In the genomic region with DNA sequence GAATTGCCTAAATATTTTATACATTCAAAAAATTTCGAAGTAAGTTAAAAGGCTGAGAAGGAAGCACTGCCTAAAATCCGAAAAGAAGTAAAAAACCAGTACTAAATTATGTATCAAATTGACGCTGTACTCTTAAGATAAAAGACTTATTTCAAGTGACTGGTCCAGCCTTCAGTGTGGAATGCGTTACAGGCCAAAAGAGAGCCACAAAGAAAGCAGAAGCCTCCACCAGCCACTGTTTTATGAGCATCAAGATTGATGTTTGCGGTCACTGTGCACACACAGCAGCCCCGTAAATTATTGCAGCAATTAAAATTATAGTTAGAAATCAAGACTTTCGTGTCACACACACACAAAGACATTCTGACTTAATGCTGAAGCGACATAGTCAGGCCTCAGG, we compare ENCODE assay signal across 27 mouse cellular contexts. TPM values are rescaled to one million over a fixed set of nuclear protein-coding genes. Genes with fewer than 3 reads are reported as not detected.
DNase-seq lines count a peak whose midpoint lies in the region; ATAC-seq and TF ChIP-seq lines count a peak whose summit lies in the region.
"Had no signal": no experiment of that assay in that cellular context is flagged by ENCODE, and none has a peak within 500 bp of the region (broad histone marks: within the 10 kb centered on the region; RNA-seq: fewer than 3 reads in every experiment).

No protein-coding gene starts in this region.

- H3K27me3 ChIP-seq in kidney, embryonic 15.5 days = no peaks in the 10 kb centered on the region
- H3K27me3 ChIP-seq in kidney, embryonic 14.5 days (ENCODE audit: control insufficient read depth, insufficient read depth, low read length) = no peaks in the 10 kb centered on the region
- no peaks in the 10 kb centered on the region for H3K27me3 ChIP-seq in lung, embryonic 15.5 days
- H3K27me3 ChIP-seq: forebrain, embryonic 13.5 days; hindbrain, embryonic 12.5 days; hindbrain, embryonic 15.5 days had no signal

- no peaks in the 10 kb centered on the region for H3K36me3 ChIP-seq in kidney, embryonic 15.5 days
- no peaks in the 10 kb centered on the region for H3K36me3 ChIP-seq in kidney, embryonic 14.5 days (ENCODE audit: control insufficient read depth, insufficient read depth, low read length)
- H3K36me3 ChIP-seq in lung, embryonic 15.5 days = no peaks in the 10 kb centered on the region
- H3K36me3 ChIP-seq: forebrain, embryonic 10.5 days; hindbrain, embryonic 12.5 days; hindbrain, embryonic 15.5 days had no signal

- no peak for TF ChIP-seq POLR2A in lung, adult 2 months (IDR thresholded peaks at IDR 0.05; ENCODE audit: borderline replicate concordance, extremely low read depth, low read depth, low read length)

- H3K4me3 ChIP-seq in kidney, embryonic 15.5 days (replicated peaks) = no peak overlapping the region
- H3K4me3 ChIP-seq in kidney, embryonic 14.5 days (ENCODE audit: low read length) = no peak overlapping the region
- no peak overlapping the region for H3K4me3 ChIP-seq in lung, embryonic 15.5 days
- no peak overlapping the region for H3K4me3 ChIP-seq in lung, adult 2 months (replicated peaks; ENCODE audit: extremely low read depth, low read depth, low read length)
- H3K4me3 ChIP-seq: forebrain, embryonic 10.5 days; forebrain, embryonic 13.5 days; hindbrain, embryonic 12.5 days; hindbrain, embryonic 15.5 days had no signal

- H3K4me2 ChIP-seq in kidney, embryonic 15.5 days = no peak overlapping the region
- H3K4me2 ChIP-seq in kidney, embryonic 14.5 days (replicated peaks; ENCODE audit: low read depth, low read length) = no peak overlapping the region
- H3K4me2 ChIP-seq in lung, embryonic 15.5 days = no peak overlapping the region
- H3K4me2 ChIP-seq: forebrain, embryonic 13.5 days; heart, embryonic 11.5 days; hindbrain, embryonic 12.5 days; hindbrain, embryonic 15.5 days had no signal

- H3K9me3 ChIP-seq in kidney, embryonic 15.5 days (replicated peaks) = 0 out of 2 replicates have a peak, but pooled peaks cover 6% of the 10 kb centered on the region
- H3K9me3 ChIP-seq in kidney, embryonic 14.5 days (ENCODE audit: control insufficient read depth, low read length) = no peaks in the 10 kb centered on the region; the same call in 1 of the 2 replicates
- H3K9me3 ChIP-seq in lung, embryonic 15.5 days = no peaks in the 10 kb centered on the region
- H3K9me3 ChIP-seq: hindbrain, embryonic 12.5 days; hindbrain, embryonic 15.5 days had no signal

- WGBS in kidney, embryonic 15.5 days = 32% methylated on average over 8 of the region's 8 CpGs
- 28% methylated on average over 8 of the region's 8 CpGs for WGBS in kidney, embryonic 14.5 days
- WGBS in lung, embryonic 15.5 days = 53% methylated on average over 8 of the region's 8 CpGs
- WGBS in lung, adult 2 months = 74% methylated on average over 8 of the region's 8 CpGs

- no peak; the same call in 1 of the 2 replicates for ATAC-seq in kidney, embryonic 15.5 days (replicated peaks; ENCODE audit: low FRiP score)
- ATAC-seq in kidney, embryonic 14.5 days (ENCODE audit: low FRiP score, low TSS enrichment) = no peak; the same call in 1 of the 2 replicates
- no peak for ATAC-seq in lung, embryonic 15.5 days (ENCODE audit: borderline replicate concordance, extremely low read depth, low FRiP score, low TSS enrichment)
- ATAC-seq: CD4-positive, CD25-positive, alpha-beta regulatory T cell, adult 4 months; forebrain, embryonic 13.5 days; forebrain, embryonic 16.5 days had no signal

- H3K4me1 ChIP-seq in kidney, embryonic 15.5 days = peaks cover 40% of the 10 kb centered on the region
- peaks cover 17% of the 10 kb centered on the region; the same call in 1 of the 2 replicates for H3K4me1 ChIP-seq in kidney, embryonic 14.5 days (ENCODE audit: control insufficient read depth, insufficient read depth, low read length)
- H3K4me1 ChIP-seq in lung, embryonic 15.5 days = peaks cover 3% of the 10 kb centered on the region; the same call in 1 of the 2 replicates
- H3K4me1 ChIP-seq in lung, adult 2 months (ENCODE audit: control insufficient read depth, insufficient read depth, low read length) = no peaks in the 10 kb centered on the region
- H3K4me1 ChIP-seq: forebrain, embryonic 13.5 days had no signal

- peak; percentile 43 for DNase-seq in kidney, postnatal 14 days
- no peak for DNase-seq in kidney, postnatal 25 days
- DNase-seq in lung, adult 2 months = no peak
- no peak for DNase-seq in gastrocnemius, postnatal 4 days (ENCODE audit: low spot score in 2 of 2)
- DNase-seq: adrenal gland, adult 2 months; adrenal gland, postnatal 14 days; cerebellum, adult 11 months; cerebellum, adult 2 months; cerebellum, adult 9-11 months; cerebellum, postnatal 25 days; embryo, embryonic 11 days; gastrocnemius, postnatal 10 days; gastrocnemius, postnatal 36 days; heart, adult 11 months had no signal

- peak overlapping the region; percentile 58 for H3K27ac ChIP-seq in kidney, embryonic 15.5 days
- H3K27ac ChIP-seq in kidney, embryonic 14.5 days (ENCODE audit: low read depth, low read length) = no peak overlapping the region
- peak overlapping the region; percentile 53 for H3K27ac ChIP-seq in lung, embryonic 15.5 days
- H3K27ac ChIP-seq: forebrain, embryonic 10.5 days; forebrain, embryonic 13.5 days; hindbrain, embryonic 12.5 days; hindbrain, embryonic 15.5 days had no signal

- no peak for TF ChIP-seq CTCF in lung, adult 2 months (IDR thresholded peaks at IDR 0.05; ENCODE audit: insufficient read depth, low read length)

- H3K9ac ChIP-seq in kidney, embryonic 15.5 days = no peak overlapping the region
- H3K9ac ChIP-seq in kidney, embryonic 14.5 days (ENCODE audit: low read depth, low read length) = no peak overlapping the region
- H3K9ac ChIP-seq in lung, embryonic 15.5 days = no peak overlapping the region
- H3K9ac ChIP-seq: forebrain, embryonic 13.5 days; hindbrain, embryonic 12.5 days; hindbrain, embryonic 15.5 days had no signal

RNA-seq across cellular contexts. Expression of gene Prdm2, which starts 42.7 kb away (rescaled TPM):
- 11.3 TPM in 2 replicates for polyA plus RNA-seq in kidney, embryonic 15.5 days (2015; fragmentation: Nextera tagmentation; extraction: Ambion mirVana)
- polyA plus RNA-seq in kidney, embryonic 14.5 days (2014; fragmentation: Nextera tagmentation; extraction: Ambion mirVana) = 11.0 and 15.8 TPM in 2 replicates
- 10.5 and 11.7 TPM in 2 replicates for polyA plus RNA-seq in lung, embryonic 15.5 days (2015; fragmentation: Nextera tagmentation; extraction: Ambion mirVana)
- polyA plus RNA-seq in lung, adult 2 months (2012; rRNA removed) = 11.6 and 16.8 TPM in 2 replicates
- total RNA-seq in gastrocnemius, postnatal 4 days (2021) = 10 to 100 TPM; 27.8 to 30.2 TPM

RNA-seq across cellular contexts. Expression of gene Pdpn, which starts 43.8 kb away (rescaled TPM):
- 50.0 and 50.7 TPM in 2 replicates for polyA plus RNA-seq in kidney, embryonic 15.5 days (2015; fragmentation: Nextera tagmentation; extraction: Ambion mirVana)
- 47.4 and 48.7 TPM in 2 replicates for polyA plus RNA-seq in kidney, embryonic 14.5 days (2014; fragmentation: Nextera tagmentation; extraction: Ambion mirVana)
- polyA plus RNA-seq in lung, embryonic 15.5 days (2015; fragmentation: Nextera tagmentation; extraction: Ambion mirVana) = 47.2 and 51.0 TPM in 2 replicates
- 20.8 and 44.8 TPM in 2 replicates for polyA plus RNA-seq in lung, adult 2 months (2012; rRNA removed)
- total RNA-seq in gastrocnemius, postnatal 4 days (2021) = 10 to 100 TPM; 36.8 to 40.9 TPM
- total RNA-seq: common myeloid progenitor, adult 5-6 weeks; hematopoietic stem cell, adult 5-6 weeks; MEL had no signal
- polyA plus RNA-seq: CD4-positive, CD25-positive, alpha-beta regulatory T cell, adult 4 months had no signal
